20 mouse cellular contexts compared by ENCODE assay signal in genomic region chr4:140129553-140130275, GRCm38 (mm10).
DNase-seq lines count a peak whose midpoint lies in the region; ATAC-seq and TF ChIP-seq lines count a peak whose summit lies in the region.
"Had no signal": no experiment of that assay in that cellular context is flagged by ENCODE, and none has a peak within 500 bp of the region (broad histone marks: within the 10 kb centered on the region; RNA-seq: fewer than 3 reads in every experiment).

No protein-coding gene starts in this region.

- no peak overlapping the region for H3K9ac ChIP-seq in forebrain, postnatal 0 days
- no peak overlapping the region for H3K9ac ChIP-seq in forebrain, embryonic 14.5 days (ENCODE audit: low read length)
- H3K9ac ChIP-seq in neural tube, embryonic 13.5 days, result peak overlapping the region; percentile 52; the same call in 1 of the 2 replicates
- H3K9ac ChIP-seq in midbrain, postnatal 0 days (replicated peaks; ENCODE audit: low read length, poor library complexity, severe bottlenecking), result 0 out of 2 replicates have a peak overlapping the region, but pooled peaks have one; percentile 3
- H3K9ac ChIP-seq: embryonic facial prominence, embryonic 12.5 days; liver, embryonic 14.5 days had no signal

- no peak for ATAC-seq in forebrain, postnatal 0 days
- ATAC-seq in forebrain, embryonic 14.5 days, result no peak
- ATAC-seq in neural tube, embryonic 13.5 days (ENCODE audit: low read depth), result no peak
- ATAC-seq in midbrain, postnatal 0 days (ENCODE audit: low FRiP score), result no peak
- ATAC-seq: CD4-positive, CD25-positive, alpha-beta regulatory T cell, adult 4 months; forebrain, embryonic 16.5 days; lung, postnatal 0 days; Patski had no signal

- WGBS in forebrain, postnatal 0 days, result 57% methylated on average over 12 of the region's 12 CpGs
- 59% methylated on average over 12 of the region's 12 CpGs for WGBS in forebrain, embryonic 14.5 days
- 53% methylated on average over 12 of the region's 12 CpGs for WGBS in neural tube, embryonic 13.5 days
- 52% methylated on average over 12 of the region's 12 CpGs for WGBS in midbrain, postnatal 0 days

- H3K4me3 ChIP-seq in forebrain, postnatal 0 days (ENCODE audit: low read depth, low read length), result no peak overlapping the region
- H3K4me3 ChIP-seq in forebrain, embryonic 14.5 days (ENCODE audit: low read depth, low read length), result no peak overlapping the region
- no peak overlapping the region for H3K4me3 ChIP-seq in neural tube, embryonic 13.5 days
- no peak overlapping the region for H3K4me3 ChIP-seq in midbrain, postnatal 0 days (ENCODE audit: low read depth, low read length)
- H3K4me3 ChIP-seq: embryonic facial prominence, embryonic 12.5 days; erythroblast, embryonic 14.5 days; heart, embryonic 10.5 days had no signal

- H3K4me2 ChIP-seq in forebrain, postnatal 0 days (ENCODE audit: low read depth), result no peak overlapping the region
- H3K4me2 ChIP-seq in forebrain, embryonic 14.5 days (ENCODE audit: low read length), result no peak overlapping the region
- no peak overlapping the region for H3K4me2 ChIP-seq in neural tube, embryonic 13.5 days
- H3K4me2 ChIP-seq in midbrain, postnatal 0 days (ENCODE audit: low read depth, low read length, poor library complexity, severe bottlenecking), result no peak overlapping the region
- H3K4me2 ChIP-seq: embryonic facial prominence, embryonic 12.5 days had no signal

- H3K36me3 ChIP-seq in forebrain, postnatal 0 days (ENCODE audit: insufficient read depth), result no peaks in the 10 kb centered on the region
- H3K36me3 ChIP-seq in forebrain, embryonic 14.5 days (ENCODE audit: control insufficient read depth, insufficient read depth, low read length), result no peaks in the 10 kb centered on the region
- no peaks in the 10 kb centered on the region for H3K36me3 ChIP-seq in neural tube, embryonic 13.5 days
- no peaks in the 10 kb centered on the region for H3K36me3 ChIP-seq in midbrain, postnatal 0 days (ENCODE audit: insufficient read depth, low read length)
- H3K36me3 ChIP-seq: embryonic facial prominence, embryonic 12.5 days; heart, embryonic 10.5 days had no signal

- DNase-seq in adrenal gland, postnatal 14 days, result peak; percentile 50
- DNase-seq in adrenal gland, adult 8-10 months, result no peak
- no peak for DNase-seq in forebrain, postnatal 0 days
- no peak for DNase-seq in forebrain, embryonic 14.5 days (ENCODE audit: low spot score)
- DNase-seq in neural tube, embryonic 10.5 days (ENCODE audit: extremely low spot score, low spot score), result no peak
- DNase-seq in midbrain, postnatal 0 days (ENCODE audit: low spot score), result no peak
- DNase-seq in ovary, adult 18-20 months (ENCODE audit: low spot score), result no peak
- DNase-seq: adrenal gland, postnatal 25 days; kidney, adult 11 months; thymus, postnatal 14 days had no signal

- TF ChIP-seq CTCF in forebrain, postnatal 0 days (IDR thresholded peaks at IDR 0.05; ENCODE audit: low read depth), result no peak
- TF ChIP-seq CTCF in midbrain, postnatal 0 days (IDR thresholded peaks at IDR 0.05), result no peak

- no peaks in the 10 kb centered on the region for H3K9me3 ChIP-seq in forebrain, postnatal 0 days (ENCODE audit: low read length)
- H3K9me3 ChIP-seq in forebrain, embryonic 14.5 days (replicated peaks; ENCODE audit: control insufficient read depth, low read length), result no peaks in the 10 kb centered on the region
- H3K9me3 ChIP-seq in neural tube, embryonic 13.5 days, result no peaks in the 10 kb centered on the region
- no peaks in the 10 kb centered on the region for H3K9me3 ChIP-seq in midbrain, postnatal 0 days (ENCODE audit: low read length)
- H3K9me3 ChIP-seq: embryonic facial prominence, embryonic 12.5 days; heart, embryonic 10.5 days had no signal

- H3K4me1 ChIP-seq in forebrain, postnatal 0 days (ENCODE audit: insufficient read depth), result no peaks in the 10 kb centered on the region
- peaks cover 10% of the 10 kb centered on the region; the same call in 1 of the 2 replicates for H3K4me1 ChIP-seq in forebrain, embryonic 14.5 days (ENCODE audit: control insufficient read depth, insufficient read depth, low read length)
- peaks cover 37% of the 10 kb centered on the region for H3K4me1 ChIP-seq in neural tube, embryonic 13.5 days (replicated peaks)
- 0 out of 2 replicates have a peak, but pooled peaks cover 4% of the 10 kb centered on the region for H3K4me1 ChIP-seq in midbrain, postnatal 0 days (ENCODE audit: insufficient read depth, low read length)
- H3K4me1 ChIP-seq: embryonic facial prominence, embryonic 12.5 days had no signal

- no peaks in the 10 kb centered on the region for H3K27me3 ChIP-seq in forebrain, postnatal 0 days (ENCODE audit: insufficient read depth, low read length)
- H3K27me3 ChIP-seq in forebrain, embryonic 14.5 days (replicated peaks; ENCODE audit: control insufficient read depth, insufficient read depth, low read length), result no peaks in the 10 kb centered on the region
- H3K27me3 ChIP-seq in neural tube, embryonic 13.5 days, result no peaks in the 10 kb centered on the region; the same call in 1 of the 2 replicates
- no peaks in the 10 kb centered on the region for H3K27me3 ChIP-seq in midbrain, postnatal 0 days (ENCODE audit: insufficient read depth, low read length)

- peak overlapping the region; percentile 29; the same call in 1 of the 2 replicates for H3K27ac ChIP-seq in forebrain, postnatal 0 days (ENCODE audit: low read depth, low read length)
- no peak overlapping the region for H3K27ac ChIP-seq in forebrain, embryonic 14.5 days (ENCODE audit: low read depth, low read length)
- peak overlapping the region; percentile 65 for H3K27ac ChIP-seq in neural tube, embryonic 13.5 days (replicated peaks)
- peak overlapping the region; percentile 39; the same call in 1 of the 2 replicates for H3K27ac ChIP-seq in midbrain, postnatal 0 days (ENCODE audit: low read depth, low read length)
- H3K27ac ChIP-seq: embryonic facial prominence, embryonic 12.5 days; heart, embryonic 10.5 days; kidney, postnatal 0 days; liver, embryonic 14.5 days had no signal

Comparison
In these comparisons a context has a peak if more than half of its experiments do, and no peak if none do; other contexts are left out.
1. H3K9ac ChIP-seq: peak in neural tube, embryonic 13.5 days (single experiment) and midbrain, postnatal 0 days (single experiment); none in forebrain, postnatal 0 days (single experiment) and forebrain, embryonic 14.5 days (single experiment).